Mouse (Mus musculus) thymus, postnatal 0 days (tissue): ENCODE measurements around the gene Vash1. TPM values are rescaled to one million over a fixed set of nuclear protein-coding genes. Genes with fewer than 3 reads are reported as not detected.

Experiments used
- DNase-seq: peaks from one replicate; pipeline ENCODE4 v3.0.0-alpha.2; 2015; ENCODE audit warnings: low spot score
- polyA plus RNA-seq: library from polyadenylated mRNA; unstranded; fragments of >200 nt; fragmentation: Nextera tagmentation; extraction: Ambion mirVana; gene quantifications from 2 replicates; pipeline ENCODE4 v1.2.1, GENCODE M21; 2015

Vash1 gene
- 1.3 and 1.5 TPM in 2 replicates for polyA plus RNA-seq

- DNase-seq, result peak; percentile 56
These were observed at the start of gene Vash1 for GRCm38 (mm10) chr12:86678591-86679545. Gene Vash1, plus strand, starts transcription at chr12:86678700.

GRCm38 (mm10) chr12:86628783-86629172 is 49.7 kb upstream of the Vash1 start:
- DNase-seq, result no peak

GRCm38 (mm10) chr12:86641763-86642162 is 36.7 kb upstream of the Vash1 start:
- DNase-seq, result peak; percentile 24

GRCm38 (mm10) chr12:86644512-86645273 is 33.8 kb upstream of the Vash1 start:
- DNase-seq, result no peak

GRCm38 (mm10) chr12:86645494-86645893 is 33.0 kb upstream of the Vash1 start:
- DNase-seq, result no peak

GRCm38 (mm10) chr12:86646831-86647230 is 31.7 kb upstream of the Vash1 start:
- no peak for DNase-seq

GRCm38 (mm10) chr12:86647279-86647678 is 31.2 kb upstream of the Vash1 start:
- no peak for DNase-seq

GRCm38 (mm10) chr12:86647736-86648135 is 30.8 kb upstream of the Vash1 start:
- DNase-seq, result no peak

GRCm38 (mm10) chr12:86648489-86648888 is 30.0 kb upstream of the Vash1 start:
- no peak for DNase-seq

GRCm38 (mm10) chr12:86651301-86651860 is 27.1 kb upstream of the Vash1 start:
- no peak for DNase-seq

GRCm38 (mm10) chr12:86652570-86653041 is 25.9 kb upstream of the Vash1 start:
- no peak for DNase-seq

- peak; percentile 82 for DNase-seq
These were observed 19.0 kb upstream of the Vash1 start for GRCm38 (mm10) chr12:86659447-86659968.

GRCm38 (mm10) chr12:86660466-86660865 is 18.0 kb upstream of the Vash1 start:
- DNase-seq, result no peak

GRCm38 (mm10) chr12:86665656-86666055 is 12.8 kb upstream of the Vash1 start:
- DNase-seq, result no peak

- DNase-seq, result no peak
These were observed 10.1 kb upstream of the Vash1 start for GRCm38 (mm10) chr12:86668404-86668803.

GRCm38 (mm10) chr12:86672105-86672504 is 6.4 kb upstream of the Vash1 start:
- DNase-seq, result no peak

GRCm38 (mm10) chr12:86672507-86672906 is 6.0 kb upstream of the Vash1 start:
- DNase-seq, result no peak

- no peak for DNase-seq
These were observed 1.0 kb downstream of the Vash1 start for GRCm38 (mm10) chr12:86679546-86679930.

GRCm38 (mm10) chr12:86679991-86680491 is 1.5 kb downstream of the Vash1 start:
- no peak for DNase-seq

- no peak for DNase-seq
These were observed 2.2 kb downstream of the Vash1 start for GRCm38 (mm10) chr12:86680591-86681193.

GRCm38 (mm10) chr12:86681626-86682025 is 3.1 kb downstream of the Vash1 start:
- DNase-seq, result no peak
